Mouse (Mus musculus) E14TG2a.4 (cell line): ENCODE data around the gene Fnbp1l.

Experiments used
- CTCF ChIP-seq: conservative IDR thresholded peaks from 2 replicates; pipeline ENCODE4 v1.5.1; 2014; ENCODE audit warnings: low read length
- NANOG ChIP-seq: IDR thresholded peaks from 2 replicates; pipeline ENCODE4 v1.6.1; 2014; ENCODE audit warnings: borderline replicate concordance, low read length, mixed read lengths
- POU5F1 ChIP-seq: IDR thresholded peaks from 2 replicates; pipeline ENCODE4 v1.6.1; 2014; ENCODE audit warnings: low read length, borderline replicate concordance

- TF ChIP-seq CTCF, result no peak
- TF ChIP-seq POU5F1, result no peak
- TF ChIP-seq NANOG, result no peak
These were observed 80.7 kb downstream of the Fnbp1l start for GRCm38 (mm10) chr3:122538851-122539250.
